Mouse (Mus musculus): ENCODE data around the gene Sphkap. TPM values are rescaled to one million over a fixed set of nuclear protein-coding genes. Genes with fewer than 3 reads are reported as not detected.

Sphkap gene
- total RNA-seq, 2 experiments from 2014 or later, result not detected

DNA sequence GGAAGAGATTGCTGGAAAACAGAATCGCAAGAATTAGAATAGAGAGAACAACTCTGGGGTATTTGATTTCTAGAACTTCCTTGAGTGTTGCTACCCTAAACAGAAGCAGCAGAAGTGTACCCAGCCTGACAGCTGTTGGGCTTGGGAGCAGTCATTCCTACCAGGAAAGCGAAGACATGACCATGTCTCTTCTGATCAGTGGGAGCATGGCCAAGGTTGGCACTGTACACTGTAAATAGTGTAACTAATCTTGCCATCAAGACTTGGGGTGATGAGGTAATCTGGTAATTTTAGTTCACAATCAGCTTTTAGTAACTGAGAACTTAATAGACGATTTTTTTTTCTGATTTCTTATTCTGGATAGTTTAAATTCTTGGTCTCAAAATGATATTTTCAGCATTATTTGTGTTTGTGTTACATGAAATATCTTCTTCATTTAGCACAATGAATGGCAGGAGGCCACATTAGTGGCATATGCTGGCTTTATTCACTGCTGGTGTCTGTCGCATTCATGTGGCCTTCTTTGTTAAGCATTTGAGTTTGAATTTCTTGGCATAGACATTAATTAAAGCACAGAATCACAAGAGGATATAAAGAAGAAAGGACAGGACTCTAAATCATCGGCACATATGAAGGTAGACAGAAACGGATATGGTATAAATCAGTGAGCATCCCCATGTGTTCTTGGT, 96.2 kb downstream of the Sphkap start:
- no peak for ATAC-seq (replicated peaks; ENCODE audit: low FRiP score, low TSS enrichment, poor library complexity, severe bottlenecking)

DNA sequence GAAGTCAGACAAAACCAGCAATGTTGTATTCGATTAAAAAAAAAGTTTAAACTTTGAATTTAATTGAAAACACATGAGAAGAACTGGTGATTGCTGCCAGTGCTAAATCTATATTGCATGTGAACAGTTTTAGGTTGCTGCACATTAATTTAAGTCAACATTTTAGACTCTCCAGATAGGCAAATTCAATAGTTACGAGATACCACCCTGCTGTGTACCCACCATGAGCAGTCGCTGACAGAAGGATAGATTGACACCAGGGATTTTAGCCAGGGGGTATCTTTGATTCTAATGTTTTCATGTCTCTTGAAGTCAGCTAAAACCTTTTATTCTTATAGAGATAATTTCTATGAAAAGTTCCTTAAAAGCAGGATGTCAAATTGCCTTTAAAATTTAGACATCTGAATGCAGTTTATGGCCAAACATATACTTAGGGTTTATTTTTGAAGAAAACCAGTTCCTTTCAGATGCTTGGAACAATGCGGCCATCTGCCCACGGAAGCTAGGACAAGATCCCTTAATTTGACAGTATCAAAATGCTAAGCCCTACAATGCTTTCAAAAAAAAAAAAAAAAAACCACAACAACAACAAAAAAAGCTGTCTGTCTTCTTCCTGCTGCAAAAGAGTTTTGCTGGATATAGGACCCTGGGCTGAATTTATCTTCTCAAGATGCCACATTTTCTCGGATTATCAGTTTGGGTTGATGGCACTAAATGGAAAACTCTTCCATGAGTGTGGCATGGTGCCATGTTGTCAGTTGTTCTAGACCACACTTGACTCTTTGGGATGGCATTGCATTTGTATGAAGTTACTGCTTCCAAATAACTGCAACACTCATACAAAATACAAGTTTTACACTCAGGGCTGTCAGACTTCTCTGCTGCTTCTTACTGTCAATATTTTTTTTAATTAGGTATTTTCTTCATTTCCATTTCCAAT, 110.6 kb downstream of the Sphkap start:
- ATAC-seq (replicated peaks; ENCODE audit: low FRiP score, low TSS enrichment, poor library complexity, severe bottlenecking), result no peak

DNA sequence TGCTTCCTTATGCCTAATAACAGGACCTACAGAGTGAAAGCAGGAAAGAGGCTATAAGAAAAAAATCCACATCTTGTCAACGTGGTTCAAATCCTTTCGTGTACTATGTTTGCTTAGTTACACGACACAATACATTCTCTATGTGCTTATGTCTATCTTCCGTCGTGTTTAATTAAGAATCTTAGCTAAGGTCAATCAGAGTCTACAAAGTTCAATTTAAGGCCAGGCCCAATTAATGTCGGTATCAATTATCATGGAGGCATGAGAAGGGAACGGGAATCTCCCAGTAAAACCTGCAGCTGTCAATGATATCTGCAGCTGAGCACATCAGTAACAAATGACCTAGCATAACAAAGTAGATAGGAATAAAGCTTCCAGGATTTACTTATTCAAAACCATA, 122.1 kb downstream of the Sphkap start:
- ATAC-seq (replicated peaks; ENCODE audit: low FRiP score, low TSS enrichment, poor library complexity, severe bottlenecking), result no peak

DNA sequence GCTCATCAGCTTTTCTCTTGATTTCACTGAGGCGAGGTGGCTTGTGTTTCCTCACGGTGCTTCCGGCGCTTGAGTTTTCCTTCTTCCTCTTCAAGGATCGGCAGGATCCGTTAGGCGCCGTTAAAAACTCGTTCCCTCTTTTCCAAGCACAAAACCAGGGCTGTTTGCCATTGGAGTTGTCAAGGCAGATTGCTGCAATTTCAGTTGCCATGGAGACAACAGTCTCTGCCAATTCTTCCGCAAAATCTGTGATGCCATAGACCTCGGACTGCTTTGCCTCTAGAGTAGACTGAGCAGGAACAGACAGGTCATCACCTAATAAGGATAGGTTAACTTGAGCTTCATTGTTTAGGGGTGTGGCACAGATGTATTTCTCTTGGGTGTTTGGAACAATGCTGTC, 131.0 kb downstream of the Sphkap start:
- ATAC-seq (replicated peaks; ENCODE audit: low FRiP score, low TSS enrichment, poor library complexity, severe bottlenecking), result no peak

GRCm38 (mm10) chr1:83276637-83277036, 131.4 kb downstream of the Sphkap start:
- ATAC-seq (replicated peaks; ENCODE audit: low FRiP score, low TSS enrichment, poor library complexity, severe bottlenecking), result no peak

DNA sequence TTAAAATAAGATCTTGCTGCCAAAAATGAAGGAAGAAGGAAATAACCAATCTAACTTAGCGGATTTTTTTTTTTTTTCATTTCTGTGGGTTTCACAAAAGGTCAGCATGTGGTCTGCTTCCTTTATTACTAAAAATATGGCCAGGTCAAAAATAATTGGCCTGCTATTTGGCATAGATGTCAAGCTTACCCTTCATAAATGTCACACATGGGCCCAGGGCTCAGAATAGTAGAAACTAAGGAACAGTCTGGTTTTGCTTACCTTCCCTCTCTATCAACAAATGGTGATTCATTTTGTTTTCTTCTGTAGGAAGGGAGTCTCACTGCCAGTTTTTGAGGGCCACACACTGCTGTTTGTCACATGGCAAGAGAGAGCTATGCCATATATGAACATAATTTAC, 156.3 kb downstream of the Sphkap start:
- no peak for ATAC-seq (replicated peaks; ENCODE audit: low FRiP score, low TSS enrichment, poor library complexity, severe bottlenecking)

GRCm38 (mm10) chr1:83248235-83248746, 159.7 kb downstream of the Sphkap start:
- ATAC-seq (replicated peaks; ENCODE audit: low FRiP score, low TSS enrichment, poor library complexity, severe bottlenecking), result no peak

- no peak for ATAC-seq (replicated peaks; ENCODE audit: low FRiP score, low TSS enrichment, poor library complexity, severe bottlenecking)
Observed at GRCm38 (mm10) chr1:83227946-83228345, 180.1 kb downstream of the Sphkap start.

- ATAC-seq (replicated peaks; ENCODE audit: low FRiP score, low TSS enrichment, poor library complexity, severe bottlenecking), result no peak
Observed at GRCm38 (mm10) chr1:83224423-83224960, 183.5 kb downstream of the Sphkap start.

DNA sequence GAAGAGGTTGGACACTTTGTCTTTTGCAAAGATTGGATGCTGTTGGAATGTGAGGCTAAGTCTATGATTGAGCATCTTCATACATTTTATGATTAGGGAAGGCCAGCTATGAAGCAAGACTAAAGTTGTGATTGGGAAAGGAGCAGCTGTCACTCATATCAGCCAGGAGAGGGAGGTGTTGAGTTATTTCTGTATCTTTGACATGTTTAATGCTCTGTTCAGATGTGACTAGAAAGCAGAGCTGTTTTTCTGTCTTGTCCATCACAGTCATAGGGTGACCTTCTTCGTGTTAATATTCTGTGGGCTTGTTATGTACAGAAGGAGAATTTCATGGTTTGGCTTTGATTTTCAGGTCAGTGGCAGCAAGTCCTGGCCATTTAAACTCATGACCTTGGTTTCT, 184.9 kb downstream of the Sphkap start:
- ATAC-seq (replicated peaks; ENCODE audit: low FRiP score, low TSS enrichment, poor library complexity, severe bottlenecking), result no peak

DNA sequence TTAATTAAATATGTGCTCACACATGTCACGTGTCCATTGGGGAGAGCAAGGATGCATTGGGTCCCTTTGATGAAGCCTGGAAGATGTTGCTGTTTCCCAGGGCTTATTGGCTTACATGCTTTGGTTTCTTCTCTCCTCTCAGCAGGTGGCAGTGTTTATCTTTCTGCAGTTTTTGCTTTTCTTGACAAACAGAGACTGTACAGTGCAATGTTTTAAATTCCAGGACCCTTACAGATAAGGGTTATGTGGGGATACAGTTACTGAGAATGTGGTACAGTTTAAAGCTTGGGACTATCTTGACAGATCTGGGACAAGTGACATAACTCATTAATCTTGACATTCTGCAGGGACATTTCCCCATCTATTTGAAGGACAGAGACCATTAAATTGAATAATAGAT, 189.7 kb downstream of the Sphkap start:
- ATAC-seq (replicated peaks; ENCODE audit: low FRiP score, low TSS enrichment, poor library complexity, severe bottlenecking), result no peak

DNA sequence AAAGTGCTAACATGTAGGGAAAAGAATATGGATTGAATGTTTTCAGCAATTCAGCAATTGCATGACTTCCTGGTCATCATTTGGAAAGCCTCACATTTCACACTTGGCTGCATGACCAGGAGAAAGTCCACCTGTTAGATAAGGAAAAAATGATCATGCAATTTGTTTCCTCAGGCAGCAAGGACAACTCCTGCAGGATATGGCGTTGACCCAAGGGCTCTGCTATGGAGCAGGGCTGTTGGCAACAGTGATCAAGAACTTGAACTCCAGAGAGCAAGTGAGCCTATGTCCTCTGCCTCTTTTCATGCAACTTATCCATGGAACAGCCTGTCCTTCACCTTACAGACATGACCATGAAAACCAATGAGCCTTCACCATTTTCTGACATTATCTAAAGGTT, 198.0 kb downstream of the Sphkap start:
- no peak for ATAC-seq (replicated peaks; ENCODE audit: low FRiP score, low TSS enrichment, poor library complexity, severe bottlenecking)

Other genes with a start within 250 kb of the Sphkap start
- gene Daw1, start 248.4 kb downstream of the Sphkap start, total RNA-seq (2014; fragmentation: Nextera tagmentation), result not detected in 2 replicates
- not detected in 2 replicates for gene Daw1, start 248.4 kb downstream of the Sphkap start, total RNA-seq (2017)